Mouse (Mus musculus) macrophage (primary cell): ENCODE measurements around the gene Arl14. TPM values are rescaled to one million over a fixed set of nuclear protein-coding genes. Genes with fewer than 3 reads are reported as not detected.
"Not testable (repeated sequence)": the region's sequence is repeated elsewhere in the genome, so short reads cannot be mapped to it uniquely, and the experiment has no call there.

ENCODE experiments used
- H3K27ac ChIP-seq: fragments of 350-480 bp; formaldehyde crosslinking; 2 replicates; pipeline ENCODE4 v1.9.0; 2021
- H3K36me3 ChIP-seq: fragments of 350-480 bp; formaldehyde crosslinking; 2 replicates; pipeline ENCODE4 v1.9.0; 2021; ENCODE audit errors: inconsistent target
- H3K4me3 ChIP-seq: fragments of 350-480 bp; formaldehyde crosslinking; 2 replicates; pipeline ENCODE4 v1.9.0; 2021; ENCODE audit errors: inconsistent target
- H3K79me2 ChIP-seq: fragments of 350-480 bp; formaldehyde crosslinking; 2 replicates; pipeline ENCODE4 v1.9.0; 2021; ENCODE audit errors: inconsistent target
- WGBS: methylation state at CpG from one replicate; pipeline ENCODE4 v1.1.7; 2026; ENCODE audit warnings: inconsistent platforms; ENCODE audit not compliant: missing documents; 5-methylcytosine and 5-hydroxymethylcytosine counted together
- polyA plus RNA-seq: library from polyadenylated mRNA; stranded (reverse); fragments of 250-400 nt; gene quantifications from 3 replicates; pipeline ENCODE4 v1.2.4, GENCODE M21; 2018; ENCODE audit warnings: inconsistent platforms

Gene Arl14
- polyA plus RNA-seq, 1 experiment from 2014 or later, result not detected

- WGBS, result 93% methylated on average over 14 of the region's 14 CpGs
- no peak overlapping the region for H3K4me3 ChIP-seq
Measured at GRCm38 (mm10) chr3:69231522-69232138, 9.4 kb downstream of the Arl14 start.

DNA sequence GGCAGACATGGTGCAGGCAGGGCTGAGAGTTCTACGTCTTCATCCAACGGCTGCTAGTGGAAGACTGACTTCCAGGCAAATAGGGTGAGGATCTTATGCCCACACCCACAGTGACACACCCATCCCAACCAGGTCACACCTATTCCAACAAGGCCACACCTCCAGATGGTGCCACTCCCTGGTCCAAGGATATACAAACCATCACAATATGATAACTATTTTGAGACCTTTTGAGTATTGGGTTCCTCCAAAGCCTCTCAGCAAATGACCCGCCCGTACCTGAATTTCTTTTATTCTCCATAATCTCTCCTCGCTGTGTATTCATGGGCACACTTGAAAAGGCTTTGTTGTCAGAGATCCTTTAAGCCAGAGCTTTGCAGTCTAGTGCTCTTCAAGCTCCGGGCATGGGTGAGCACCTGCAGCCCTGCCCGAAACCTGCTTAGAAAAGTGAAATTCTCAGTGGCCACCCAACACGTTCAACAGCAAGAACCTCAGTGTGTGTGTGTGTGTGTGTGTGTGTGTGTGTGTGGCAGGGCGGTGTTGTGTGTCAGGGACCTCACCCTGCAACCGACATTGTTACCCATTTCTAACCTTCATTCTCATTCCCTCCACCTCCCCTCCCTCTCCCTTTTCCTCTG lies 11.5 kb downstream of the Arl14 start:
- H3K36me3 ChIP-seq, result not testable (repeated sequence)
- WGBS, result 91% methylated on average over 7 of the region's 10 CpGs

More at GRCm38 (mm10) chr3:69231522-69232138, 9.4 kb downstream of the Arl14 start:
- no peaks in the 10 kb centered on the region for H3K79me2 ChIP-seq
- H3K27ac ChIP-seq, result no peak overlapping the region
- no peaks in the 10 kb centered on the region for H3K36me3 ChIP-seq

GRCm38 (mm10) chr3:69234525-69234924 lies 12.3 kb downstream of the Arl14 start:
- no peaks in the 10 kb centered on the region for H3K79me2 ChIP-seq
- WGBS, result 100% methylated on average over 1 of the region's 1 CpGs
- H3K36me3 ChIP-seq, result no peaks in the 10 kb centered on the region
- no peak overlapping the region for H3K27ac ChIP-seq
- no peak overlapping the region for H3K4me3 ChIP-seq

More for the DNA sequence above, 11.5 kb downstream of the Arl14 start:
- H3K79me2 ChIP-seq, H3K4me3 ChIP-seq, H3K27ac ChIP-seq: not testable (repeated sequence)

DNA sequence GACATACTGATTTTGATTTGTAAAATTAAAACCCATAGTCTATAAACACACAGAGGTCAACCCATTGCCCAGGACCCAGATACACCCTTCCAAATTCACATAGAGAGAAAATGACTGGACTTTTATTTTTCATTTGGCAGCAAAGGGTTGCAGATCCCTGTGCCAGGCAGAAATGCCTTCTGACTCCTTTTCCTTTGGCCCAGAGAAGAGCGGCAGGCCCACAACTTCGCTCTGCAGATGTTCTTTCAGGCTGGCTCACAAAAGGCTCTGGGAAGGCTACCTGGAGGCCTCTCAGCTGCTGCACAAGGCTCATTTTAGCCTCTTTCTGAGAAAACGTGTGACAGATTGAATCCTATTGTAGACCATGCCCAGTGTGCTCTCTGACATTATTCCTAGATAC lies 13.6 kb downstream of the Arl14 start:
- Histone ChIP-seq H3K79me2 (no peaks in the 10 kb centered on the region), H3K27ac (no peak overlapping the region), H3K4me3 (no peak overlapping the region), H3K36me3 (no peaks in the 10 kb centered on the region)
- 87% methylated on average over 3 of the region's 3 CpGs for WGBS

GRCm38 (mm10) chr3:69236491-69236890 lies 14.3 kb downstream of the Arl14 start:
- WGBS, result 94% methylated on average over 12 of the region's 12 CpGs
- Histone ChIP-seq H3K27ac (no peak overlapping the region), H3K36me3 (no peaks in the 10 kb centered on the region), H3K4me3 (no peak overlapping the region), H3K79me2 (no peaks in the 10 kb centered on the region)

GRCm38 (mm10) chr3:69238141-69238851 lies 16.1 kb downstream of the Arl14 start:
- H3K27ac ChIP-seq, result no peak overlapping the region
- 50% methylated on average over 12 of the region's 12 CpGs for WGBS
- H3K79me2 ChIP-seq, result no peaks in the 10 kb centered on the region
- no peak overlapping the region for H3K4me3 ChIP-seq
- H3K36me3 ChIP-seq, result no peaks in the 10 kb centered on the region

- Histone ChIP-seq H3K4me3 (no peak overlapping the region), H3K79me2 (no peaks in the 10 kb centered on the region), H3K27ac (no peak overlapping the region), H3K36me3 (no peaks in the 10 kb centered on the region)
- WGBS, result 78% methylated on average over 5 of the region's 5 CpGs
Measured at GRCm38 (mm10) chr3:69239246-69239645, 17.0 kb downstream of the Arl14 start.

GRCm38 (mm10) chr3:69241020-69241419 lies 18.8 kb downstream of the Arl14 start:
- H3K4me3 ChIP-seq, result no peak overlapping the region
- 83% methylated on average over 1 of the region's 1 CpGs for WGBS
- no peak overlapping the region for H3K27ac ChIP-seq
- no peaks in the 10 kb centered on the region for H3K36me3 ChIP-seq
- no peaks in the 10 kb centered on the region for H3K79me2 ChIP-seq

DNA sequence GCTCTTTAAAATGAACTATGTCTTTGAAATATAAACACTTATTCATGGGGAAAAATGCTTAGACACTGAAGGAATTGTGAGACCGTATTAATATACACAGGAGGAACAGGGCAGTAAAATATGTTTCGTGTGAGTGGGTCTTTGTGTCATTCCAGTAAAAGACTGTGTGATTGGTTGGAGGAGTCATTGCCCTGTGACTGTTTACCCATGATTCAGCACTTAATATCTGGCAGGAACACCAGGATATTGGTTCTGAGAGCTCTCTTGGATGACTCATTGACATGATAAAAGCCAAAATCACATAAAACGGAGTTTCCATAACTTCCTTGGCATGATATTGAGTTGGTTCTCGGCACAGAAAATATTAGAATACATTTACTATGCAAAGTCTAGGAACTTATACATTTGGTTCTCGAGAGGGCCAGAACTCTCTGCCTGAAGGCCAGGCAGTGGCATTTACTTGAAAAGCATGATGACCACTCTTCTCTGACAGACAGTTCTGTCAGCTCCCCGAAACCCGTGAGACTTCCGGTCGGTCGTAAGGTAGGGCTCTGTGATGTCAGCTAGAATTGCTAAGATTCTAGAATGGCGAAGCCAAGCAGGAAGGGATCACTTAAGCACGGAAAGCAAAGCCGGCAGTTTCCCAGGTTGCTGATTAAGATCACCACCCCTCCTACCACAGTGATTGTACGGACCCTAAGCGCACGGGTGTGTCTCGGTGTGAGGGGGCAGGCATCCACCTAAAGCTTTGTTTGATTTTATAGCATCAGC lies 31.1 kb downstream of the Arl14 start:
- Histone ChIP-seq H3K4me3 (no peak overlapping the region), H3K79me2 (no peaks in the 10 kb centered on the region), H3K27ac (no peak overlapping the region), H3K36me3 (no peaks in the 10 kb centered on the region)
- WGBS, result 98% methylated on average over 17 of the region's 17 CpGs

- 89% methylated on average over 7 of the region's 7 CpGs for WGBS
- Histone ChIP-seq H3K27ac (no peak overlapping the region), H3K4me3 (no peak overlapping the region)
Measured at GRCm38 (mm10) chr3:69254676-69255075, 32.5 kb downstream of the Arl14 start.

DNA sequence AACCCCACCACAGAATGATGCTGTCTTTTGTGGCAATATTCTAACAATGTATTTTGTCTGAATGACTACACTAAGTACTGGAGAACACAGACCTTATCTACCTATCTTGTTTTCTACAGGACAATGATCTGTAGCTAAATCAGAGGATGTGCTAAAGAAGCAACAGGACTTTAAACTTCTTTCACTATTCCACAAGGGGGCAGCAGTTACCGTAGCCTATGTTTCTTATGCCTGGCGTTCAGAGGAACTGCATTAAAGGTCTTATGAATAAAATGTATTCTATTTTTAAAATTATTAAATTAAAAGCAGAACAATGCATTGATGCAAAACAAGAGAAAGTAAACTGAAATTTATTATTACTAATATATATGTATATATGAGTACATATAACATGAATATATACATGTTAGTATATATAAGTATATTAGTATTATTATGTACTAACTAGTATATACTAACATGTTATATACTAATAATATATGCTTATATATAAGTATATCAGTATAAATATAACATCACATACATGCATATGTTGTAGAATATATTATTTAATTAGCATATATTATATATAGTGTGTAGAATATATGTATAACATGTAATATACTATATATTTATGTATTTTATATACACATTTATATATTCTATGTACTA lies 35.0 kb downstream of the Arl14 start:
- Histone ChIP-seq H3K79me2 (no peaks in the 10 kb centered on the region), H3K36me3 (no peaks in the 10 kb centered on the region), H3K4me3 (no peak overlapping the region), H3K27ac (no peak overlapping the region)
- WGBS, result 0% methylated on average over 2 of the region's 2 CpGs

More at GRCm38 (mm10) chr3:69254676-69255075, 32.5 kb downstream of the Arl14 start:
- no peaks in the 10 kb centered on the region for H3K36me3 ChIP-seq
- no peaks in the 10 kb centered on the region for H3K79me2 ChIP-seq

- H3K79me2 ChIP-seq, result no peaks in the 10 kb centered on the region
- no peak overlapping the region for H3K4me3 ChIP-seq
- H3K36me3 ChIP-seq, result no peaks in the 10 kb centered on the region
- no peak overlapping the region for H3K27ac ChIP-seq
- 97% methylated on average over 7 of the region's 7 CpGs for WGBS
Measured at GRCm38 (mm10) chr3:69263010-69263643, 40.9 kb downstream of the Arl14 start.

DNA sequence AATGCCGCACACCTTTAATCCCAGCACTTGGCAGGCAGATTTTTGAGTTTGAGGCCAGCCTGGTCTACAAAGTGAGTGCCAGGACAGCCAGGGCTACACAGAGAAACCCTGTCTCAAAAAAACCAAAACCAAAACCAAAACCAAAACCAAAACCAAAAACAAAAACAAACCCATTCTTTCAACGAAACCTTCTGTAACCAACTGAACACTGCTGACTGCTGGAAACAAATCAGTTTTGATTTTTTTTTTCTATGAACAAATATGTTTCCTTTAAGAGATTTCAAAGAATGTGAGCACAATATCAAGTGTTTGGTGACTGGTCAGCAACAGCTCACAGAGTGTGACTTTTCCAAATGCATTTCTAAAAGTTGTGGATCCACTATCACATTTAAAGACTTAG lies 42.1 kb downstream of the Arl14 start:
- 77% methylated on average over 2 of the region's 2 CpGs for WGBS
- not testable (repeated sequence) for H3K27ac ChIP-seq, H3K36me3 ChIP-seq, H3K79me2 ChIP-seq, H3K4me3 ChIP-seq

DNA sequence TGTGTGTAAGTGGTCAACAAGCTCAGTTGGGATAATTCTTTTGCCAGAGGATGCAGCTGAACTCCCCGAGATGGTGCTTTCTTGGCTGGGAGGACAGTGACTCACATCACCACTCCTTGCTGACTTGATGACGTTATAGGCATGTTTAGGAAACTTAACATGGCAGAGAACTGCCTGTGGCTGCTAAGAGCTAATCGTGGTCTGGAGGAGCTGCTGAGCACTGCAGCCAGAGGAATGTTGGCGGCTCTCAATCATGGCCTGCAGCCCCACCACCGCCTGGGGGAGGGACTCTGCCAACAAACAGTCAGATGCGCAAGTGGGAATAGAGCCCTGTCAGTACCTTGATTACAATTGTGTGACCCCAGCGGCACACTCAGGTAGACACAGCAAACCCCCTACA lies 49.6 kb downstream of the Arl14 start:
- WGBS, result 86% methylated on average over 7 of the region's 7 CpGs
- Histone ChIP-seq H3K36me3 (no peaks in the 10 kb centered on the region), H3K79me2 (no peaks in the 10 kb centered on the region), H3K27ac (no peak overlapping the region), H3K4me3 (no peak overlapping the region)
